Mouse (Mus musculus): ENCODE measurements at regions not wholly inside any gene's neighbourhood (a gene's known extent, or its start where the extent isn't known, plus 50 kb on each side); places are given as distances from the start of the nearest gene placed in this dataset.

GRCm38 (mm10) chr10:10085934-10086333, 185.1 kb upstream of the Stxbp5 start:
- TF ChIP-seq POLR2A (IDR thresholded peaks at IDR 0.05; ENCODE audit: borderline replicate concordance, extremely low read depth, insufficient read depth, insufficient read length, poor library complexity, severe bottlenecking) = no peak
- no peak for TF ChIP-seq CTCF (IDR thresholded peaks at IDR 0.05; ENCODE audit: borderline replicate concordance, extremely low read depth, insufficient read depth, insufficient read length)
